Mouse (Mus musculus): ENCODE measurements around the gene Mthfd1l.

- TF ChIP-seq CTCF (conservative IDR thresholded peaks at IDR 0.05; ENCODE audit: low read length) (no peak), POU5F1 (IDR thresholded peaks at IDR 0.05; ENCODE audit: borderline replicate concordance, low read length) (no peak), NANOG (IDR thresholded peaks at IDR 0.05; ENCODE audit: borderline replicate concordance, low read length) (no peak)
Measured at GRCm38 (mm10) chr10:4112611-4113327, 139.9 kb downstream of the Mthfd1l start.
